Mouse (Mus musculus): ENCODE measurements around the gene Gm21060.
A peak's percentile ranks its signal among the peaks of the same experiment; 100 is the strongest.
"Not testable (repeated sequence)": the region's sequence is repeated elsewhere in the genome, so short reads cannot be mapped to it uniquely, and the experiment has no call there.

The Gm21060 gene

GRCm38 (mm10) chr19:61296969-61297368 is at the start of gene Gm21060:
Gm21060 (minus strand) TSS chr19:61297069.
- no peak for DNase-seq (ENCODE audit: low spot score)

GRCm38 (mm10) chr19:61320844-61321243 is 24.0 kb upstream of the Gm21060 start:
- not testable (repeated sequence) for DNase-seq (ENCODE audit: low spot score)

- not testable (repeated sequence) for DNase-seq (ENCODE audit: low spot score)
Observed at GRCm38 (mm10) chr19:61313185-61313584, 16.3 kb upstream of the Gm21060 start.

- DNase-seq (ENCODE audit: low spot score) = not testable (repeated sequence)
Observed at GRCm38 (mm10) chr19:61312400-61312799, 15.5 kb upstream of the Gm21060 start.

- DNase-seq (ENCODE audit: low spot score) = not testable (repeated sequence)
Observed at GRCm38 (mm10) chr19:61308083-61308482, 11.2 kb upstream of the Gm21060 start.

- DNase-seq (ENCODE audit: low spot score) = not testable (repeated sequence)
Observed at GRCm38 (mm10) chr19:61285033-61285432, 11.8 kb downstream of the Gm21060 start.

- DNase-seq (ENCODE audit: low spot score) = no peak
Observed at GRCm38 (mm10) chr19:61283581-61283980, 13.3 kb downstream of the Gm21060 start.

- no peak for DNase-seq (ENCODE audit: low spot score)
Observed at GRCm38 (mm10) chr19:61275446-61275845, 21.4 kb downstream of the Gm21060 start.

- DNase-seq (ENCODE audit: low spot score) = not testable (repeated sequence)
Observed at GRCm38 (mm10) chr19:61269141-61269540, 27.7 kb downstream of the Gm21060 start.

GRCm38 (mm10) chr19:61267141-61267540 is 29.7 kb downstream of the Gm21060 start:
- DNase-seq (ENCODE audit: low spot score) = no peak

GRCm38 (mm10) chr19:61266651-61267050 is 30.2 kb downstream of the Gm21060 start:
- DNase-seq (ENCODE audit: low spot score) = peak; percentile 14

- DNase-seq (ENCODE audit: low spot score) = peak; percentile 13
Observed at GRCm38 (mm10) chr19:61266246-61266615, 30.6 kb downstream of the Gm21060 start.

- peak; percentile 65 for DNase-seq (ENCODE audit: low spot score)
Observed at GRCm38 (mm10) chr19:61265349-61266245, 31.3 kb downstream of the Gm21060 start.

- no peak for DNase-seq (ENCODE audit: low spot score)
Observed at GRCm38 (mm10) chr19:61264933-61265332, 31.9 kb downstream of the Gm21060 start.

GRCm38 (mm10) chr19:61264227-61264626 is 32.6 kb downstream of the Gm21060 start:
- no peak for DNase-seq (ENCODE audit: low spot score)

- DNase-seq (ENCODE audit: low spot score) = no peak
Observed at GRCm38 (mm10) chr19:61261241-61261640, 35.6 kb downstream of the Gm21060 start.

- DNase-seq (ENCODE audit: low spot score) = no peak
Observed at GRCm38 (mm10) chr19:61257733-61258132, 39.1 kb downstream of the Gm21060 start.

- DNase-seq (ENCODE audit: low spot score) = no peak
Observed at GRCm38 (mm10) chr19:61256166-61256887, 40.5 kb downstream of the Gm21060 start.

GRCm38 (mm10) chr19:61247334-61247733 is 49.5 kb downstream of the Gm21060 start:
- DNase-seq (ENCODE audit: low spot score) = not testable (repeated sequence)
